ENCODE assay signal across 21 mouse cellular contexts in genomic region chr6:113287236-113287635, GRCm38 (mm10). TPM values are rescaled to one million over a fixed set of nuclear protein-coding genes. Genes with fewer than 3 reads are reported as not detected.
DNase-seq lines count a peak whose midpoint lies in the region; ATAC-seq lines count a peak whose summit lies in the region.
"Had no signal": no experiment of that assay in that cellular context is flagged by ENCODE, and none has a peak within 500 bp of the region (broad histone marks: within the 10 kb centered on the region; RNA-seq: fewer than 3 reads in every experiment).

No protein-coding gene starts in this region.

- peak; percentile 81 for DNase-seq in right cerebral cortex, adult 18-20 months
- DNase-seq in right cerebral cortex, postnatal 14 days = no peak
- DNase-seq in frontal cortex, adult 2 months (ENCODE audit: extremely low spot score in 1 of 2, low spot score in 1 of 2) = peak; percentile 72 to 74
- DNase-seq in left cerebral cortex, postnatal 14 days (ENCODE audit: low spot score in 2 of 2) = peak; percentile 38 to 63
- DNase-seq in telencephalon, adult 2 months (ENCODE audit: low read depth, low spot score) = peak; percentile 74
- DNase-seq in layer of hippocampus, adult 9-11 months = no peak
- DNase-seq: adrenal gland, postnatal 25 days; cerebellum, adult 18-20 months; cerebellum, postnatal 10 days; heart, postnatal 10 days; kidney, adult 11 months; kidney, postnatal 25 days; lung, embryonic 14.5 days; thymus, postnatal 14 days had no signal

- intact Hi-C loops in left cerebral cortex, postnatal 14 days (cut with DNase I) = no loop called here

- ATAC-seq in inflammation-experienced regulatory T-cells, adult 6 months = no peak
- ATAC-seq: CD4-positive, CD25-positive, alpha-beta regulatory T cell, adult 4 months; forebrain, embryonic 13.5 days had no signal

RNA-seq across cellular contexts. Expression of gene Cpne9, which starts 5.1 kb away (rescaled TPM):
- 70.1 and 97.8 TPM in 2 replicates for polyA plus RNA-seq in frontal cortex, adult 2 months (2012; rRNA removed)
- total RNA-seq in left cerebral cortex, postnatal 14 days (2021) = 10 to 100 TPM; 48.3 to 66.5 TPM
- polyA plus RNA-seq in inflammation-experienced regulatory T-cells, adult 6 months (2017; shearing (Covaris generic)) = under 1 TPM in 2 of 3 experiments, not detected in 1; 0.21 to 0.22 TPM
- total RNA-seq: gastrocnemius, adult 8-10 months; heart, postnatal 10 days; liver, adult 2 months had no signal
- polyA plus RNA-seq: heart, embryonic 13.5 days; liver, adult 2 months; liver, embryonic 15.5 days; lung, embryonic 14.5 days had no signal

RNA-seq across cellular contexts. Expression of gene Brpf1, which starts 19.7 kb away (rescaled TPM):
- polyA plus RNA-seq in frontal cortex, adult 2 months (2012; rRNA removed) = 24.8 and 27.3 TPM in 2 replicates
- 10 to 100 TPM; 25.7 to 26.9 TPM for total RNA-seq in left cerebral cortex, postnatal 14 days (2021)
- 10 to 100 TPM in 2 of 3 experiments, 1 to 10 TPM in 1; 9.2 to 15.3 (median 13.7) TPM for polyA plus RNA-seq in inflammation-experienced regulatory T-cells, adult 6 months (2017; shearing (Covaris generic))

RNA-seq across cellular contexts. Expression of gene Ogg1, which starts 39.5 kb away (rescaled TPM):
- 10.4 and 11.8 TPM in 2 replicates for polyA plus RNA-seq in frontal cortex, adult 2 months (2012; rRNA removed)
- 1 to 10 TPM; 4.9 to 5.8 TPM for total RNA-seq in left cerebral cortex, postnatal 14 days (2021)
- 10 to 100 TPM; 12.7 to 23.8 (median 20.9) TPM for polyA plus RNA-seq in inflammation-experienced regulatory T-cells, adult 6 months (2017; shearing (Covaris generic))

RNA-seq across cellular contexts. Expression of gene Mtmr14, which starts 49.6 kb away (rescaled TPM):
- 21.7 and 23.9 TPM in 2 replicates for polyA plus RNA-seq in frontal cortex, adult 2 months (2012; rRNA removed)
- 10 to 100 TPM; 21.3 to 21.6 TPM for total RNA-seq in left cerebral cortex, postnatal 14 days (2021)
- polyA plus RNA-seq in inflammation-experienced regulatory T-cells, adult 6 months (2017; shearing (Covaris generic)) = 10 to 100 TPM; 12.0 to 18.4 (median 16.2) TPM

RNA-seq across cellular contexts. Expression of gene Camk1, which starts 56.5 kb away (rescaled TPM):
- 151 and 173 TPM in 2 replicates for polyA plus RNA-seq in frontal cortex, adult 2 months (2012; rRNA removed)
- total RNA-seq in left cerebral cortex, postnatal 14 days (2021) = 100 to 1,000 TPM; 102 to 109 TPM
- polyA plus RNA-seq in inflammation-experienced regulatory T-cells, adult 6 months (2017; shearing (Covaris generic)) = 1 to 10 TPM; 1.3 to 2.6 (median 2.2) TPM

Comparison
In these comparisons a context has a peak if more than half of its experiments do, and no peak if none do; other contexts are left out.
1. DNase-seq: peak in right cerebral cortex, adult 18-20 months (single experiment), frontal cortex, adult 2 months (2 of 2), left cerebral cortex, postnatal 14 days (2 of 2) and telencephalon, adult 2 months (single experiment); none in right cerebral cortex, postnatal 14 days (single experiment) and layer of hippocampus, adult 9-11 months (single experiment).
2. RNA of gene Cpne9, which starts 5.1 kb away (polyA plus RNA-seq): 70.1 to 97.8 TPM in frontal cortex, adult 2 months; 0.21 to 0.22 TPM in inflammation-experienced regulatory T-cells, adult 6 months; every median in the first group is over 10 times any median in the second.